Mouse (Mus musculus): ENCODE results near the gene Slc6a2.

The Slc6a2 gene

GRCm38 (mm10) chr8:93040776-93041567 lies 81.1 kb downstream of the Slc6a2 start:
- H3K36me3 ChIP-seq (ENCODE audit: insufficient read depth, low read length): no peaks in the 10 kb centered on the region
- H3K9me3 ChIP-seq (ENCODE audit: low read length): no peaks in the 10 kb centered on the region
- peaks cover 12% of the 10 kb centered on the region for H3K4me1 ChIP-seq (replicated peaks; ENCODE audit: low read depth, low read length)
- no peak overlapping the region for H3K4me3 ChIP-seq (replicated peaks; ENCODE audit: low read length)
- no peaks in the 10 kb centered on the region for H3K27me3 ChIP-seq (ENCODE audit: insufficient read depth, low read length)
- TF ChIP-seq CTCF (conservative IDR thresholded peaks at IDR 0.05; ENCODE audit: low read length) (no peak), POU5F1 (IDR thresholded peaks at IDR 0.05; ENCODE audit: borderline replicate concordance, low read length) (no peak)

- no peak for TF ChIP-seq NANOG (IDR thresholded peaks at IDR 0.05; ENCODE audit: borderline replicate concordance, low read length)
- TF ChIP-seq POU5F1 (IDR thresholded peaks at IDR 0.05; ENCODE audit: borderline replicate concordance, low read length): no peak
- no peak for TF ChIP-seq CTCF (conservative IDR thresholded peaks at IDR 0.05; ENCODE audit: low read length)
- peaks cover 12% of the 10 kb centered on the region for H3K4me1 ChIP-seq (replicated peaks; ENCODE audit: low read depth, low read length)
- H3K27me3 ChIP-seq (ENCODE audit: insufficient read depth, low read length): no peaks in the 10 kb centered on the region
- H3K36me3 ChIP-seq (ENCODE audit: insufficient read depth, low read length): no peaks in the 10 kb centered on the region
- no peaks in the 10 kb centered on the region for H3K9me3 ChIP-seq (ENCODE audit: low read length)
- no peak overlapping the region for H3K4me3 ChIP-seq (replicated peaks; ENCODE audit: low read length)
Observed at GRCm38 (mm10) chr8:93043083-93043482, 83.2 kb downstream of the Slc6a2 start.

GRCm38 (mm10) chr8:93048092-93048491 lies 88.2 kb downstream of the Slc6a2 start, which contains the start of gene Ces1a:
Ces1a (minus strand) TSS chr8:93048192.
- Histone ChIP-seq H3K36me3 (ENCODE audit: insufficient read depth, low read length) (no peaks in the 10 kb centered on the region), H3K9me3 (ENCODE audit: low read length) (no peaks in the 10 kb centered on the region), H3K27me3 (ENCODE audit: insufficient read depth, low read length) (no peaks in the 10 kb centered on the region), H3K4me1 (replicated peaks; ENCODE audit: low read depth, low read length) (0 out of 2 replicates have a peak, but pooled peaks cover 5% of the 10 kb centered on the region), H3K4me3 (replicated peaks; ENCODE audit: low read length) (no peak within 1 kb of the TSS)
- no peak for TF ChIP-seq POU5F1 (IDR thresholded peaks at IDR 0.05; ENCODE audit: borderline replicate concordance, low read length)
- no peak for TF ChIP-seq CTCF (conservative IDR thresholded peaks at IDR 0.05; ENCODE audit: low read length)
- no peak for TF ChIP-seq NANOG (IDR thresholded peaks at IDR 0.05; ENCODE audit: borderline replicate concordance, low read length)

- TF ChIP-seq CTCF (conservative IDR thresholded peaks at IDR 0.05; ENCODE audit: low read length): no peak
- TF ChIP-seq POU5F1 (IDR thresholded peaks at IDR 0.05; ENCODE audit: borderline replicate concordance, low read length): no peak
- TF ChIP-seq NANOG (IDR thresholded peaks at IDR 0.05; ENCODE audit: borderline replicate concordance, low read length): no peak
- no peaks in the 10 kb centered on the region for H3K27me3 ChIP-seq (ENCODE audit: insufficient read depth, low read length)
- no peak overlapping the region for H3K4me3 ChIP-seq (replicated peaks; ENCODE audit: low read length)
- H3K9me3 ChIP-seq (ENCODE audit: low read length): no peaks in the 10 kb centered on the region
- 0 out of 2 replicates have a peak, but pooled peaks cover 6% of the 10 kb centered on the region for H3K4me1 ChIP-seq (replicated peaks; ENCODE audit: low read depth, low read length)
- H3K36me3 ChIP-seq (ENCODE audit: insufficient read depth, low read length): no peaks in the 10 kb centered on the region
Observed at GRCm38 (mm10) chr8:93048510-93049416, 88.9 kb downstream of the Slc6a2 start.
